Mouse (Mus musculus) forebrain, embryonic 16.5 days (tissue): ENCODE results near the gene Ddc. TPM values are rescaled to one million over a fixed set of nuclear protein-coding genes. Genes with fewer than 3 reads are reported as not detected.

ENCODE experiments used
- ATAC-seq: fragments of 200-750 bp; cut with Nextera tagmentation; 2 replicates; pipeline ENCODE4 v1.8.0; 2017; ENCODE audit warnings: mild to moderate bottlenecking, moderate library complexity
- H3K27ac ChIP-seq: fragments of 300-500 bp; sonication (generic); 2 replicates; pipeline ENCODE4 v1.5.1; 2014; ENCODE audit warnings: low read length, control low read depth
- H3K27me3 ChIP-seq: fragments of 300-500 bp; sonication (generic); replicated peaks from 2 replicates; pipeline ENCODE4 v1.6.1; 2014; ENCODE audit warnings: low read length; ENCODE audit not compliant: control insufficient read depth, insufficient read depth
- H3K36me3 ChIP-seq: fragments of 300-500 bp; sonication (generic); 2 replicates; pipeline ENCODE4 v1.6.1; 2014; ENCODE audit not compliant: control insufficient read depth, insufficient read depth
- H3K4me1 ChIP-seq: fragments of 300-500 bp; sonication (generic); replicated peaks from 2 replicates; pipeline ENCODE4 v1.6.1; 2014; ENCODE audit warnings: low read length; ENCODE audit not compliant: control insufficient read depth, insufficient read depth
- H3K4me2 ChIP-seq: fragments of 300-500 bp; sonication (generic); 2 replicates; pipeline ENCODE4 v1.6.1; 2014; ENCODE audit warnings: mild to moderate bottlenecking, low read length, control low read depth
- H3K4me3 ChIP-seq: fragments of 300-500 bp; sonication (generic); replicated peaks from 2 replicates; pipeline ENCODE4 v1.5.1; 2014; ENCODE audit warnings: mild to moderate bottlenecking, low read length, control low read depth
- H3K9ac ChIP-seq: fragments of 300-500 bp; sonication (generic); replicated peaks from 2 replicates; pipeline ENCODE4 v1.6.1; 2014; ENCODE audit warnings: low read depth, low read length, control low read depth
- H3K9me3 ChIP-seq: fragments of 300-500 bp; sonication (generic); 2 replicates; pipeline ENCODE4 v1.6.1; 2016; ENCODE audit warnings: low read length; ENCODE audit not compliant: control insufficient read depth
- WGBS: fragments of 180-500 bp; shearing (Covaris S2); extraction: QIAGEN DNeasy Blood & Tissue Kit; methylation state at CpG from one replicate; pipeline ENCODE4 v1.1.7; 2014; 5-methylcytosine and 5-hydroxymethylcytosine counted together
- polyA plus RNA-seq: library from polyadenylated mRNA; unstranded; fragments of >200 nt; fragmentation: Nextera tagmentation; extraction: Ambion mirVana; gene quantifications from 2 replicates; pipeline ENCODE4 v1.2.1, GENCODE M21; 2015

The Ddc gene
- polyA plus RNA-seq, 1 experiment from 2014 or later, result 4.4 TPM

- no peak overlapping the region for H3K27ac ChIP-seq
- H3K4me2 ChIP-seq, result no peak overlapping the region
- H3K9me3 ChIP-seq, result no peaks in the 10 kb centered on the region
- H3K27me3 ChIP-seq, result no peaks in the 10 kb centered on the region
- ATAC-seq, result no peak
- H3K36me3 ChIP-seq, result no peaks in the 10 kb centered on the region
- WGBS, result 90% methylated on average over 3 of the region's 3 CpGs
- no peaks in the 10 kb centered on the region for H3K4me1 ChIP-seq
- H3K9ac ChIP-seq, result no peak overlapping the region
- no peak overlapping the region for H3K4me3 ChIP-seq
Observed at GRCm38 (mm10) chr11:11923345-11923744, 25.4 kb upstream of the Ddc start.

- Histone ChIP-seq H3K27me3 (no peaks in the 10 kb centered on the region), H3K4me2 (no peak overlapping the region), H3K4me1 (no peaks in the 10 kb centered on the region), H3K4me3 (no peak overlapping the region), H3K27ac (no peak overlapping the region), H3K9me3 (no peaks in the 10 kb centered on the region), H3K36me3 (no peaks in the 10 kb centered on the region), H3K9ac (no peak overlapping the region)
- no peak for ATAC-seq
- 79% methylated on average over 2 of the region's 2 CpGs for WGBS
Observed at GRCm38 (mm10) chr11:11922106-11922505, 24.2 kb upstream of the Ddc start.

- H3K27me3 ChIP-seq, result no peaks in the 10 kb centered on the region
- H3K4me1 ChIP-seq, result no peaks in the 10 kb centered on the region
- ATAC-seq, result no peak
- no peak overlapping the region for H3K27ac ChIP-seq
- H3K4me2 ChIP-seq, result no peak overlapping the region
- 60% methylated on average over 7 of the region's 7 CpGs for WGBS
- H3K9me3 ChIP-seq, result no peaks in the 10 kb centered on the region
- no peak overlapping the region for H3K9ac ChIP-seq
- no peak overlapping the region for H3K4me3 ChIP-seq
- no peaks in the 10 kb centered on the region for H3K36me3 ChIP-seq
Observed at GRCm38 (mm10) chr11:11907703-11908413, 9.9 kb upstream of the Ddc start.

GRCm38 (mm10) chr11:11905518-11905917, 7.6 kb upstream of the Ddc start:
- ATAC-seq, result no peak
- H3K4me1 ChIP-seq, result no peaks in the 10 kb centered on the region
- H3K9me3 ChIP-seq, result no peaks in the 10 kb centered on the region
- no peak overlapping the region for H3K27ac ChIP-seq
- no peak overlapping the region for H3K4me2 ChIP-seq
- no peak overlapping the region for H3K4me3 ChIP-seq
- H3K27me3 ChIP-seq, result no peaks in the 10 kb centered on the region
- no peaks in the 10 kb centered on the region for H3K36me3 ChIP-seq
- H3K9ac ChIP-seq, result no peak overlapping the region

GRCm38 (mm10) chr11:11904995-11905394, 7.1 kb upstream of the Ddc start:
- Histone ChIP-seq H3K4me1 (no peaks in the 10 kb centered on the region), H3K27ac (no peak overlapping the region), H3K36me3 (no peaks in the 10 kb centered on the region), H3K9me3 (no peaks in the 10 kb centered on the region), H3K27me3 (no peaks in the 10 kb centered on the region), H3K4me3 (no peak overlapping the region), H3K9ac (no peak overlapping the region), H3K4me2 (no peak overlapping the region)
- no peak for ATAC-seq
- 66% methylated on average over 5 of the region's 5 CpGs for WGBS

- no peaks in the 10 kb centered on the region for H3K27me3 ChIP-seq
- no peak overlapping the region for H3K9ac ChIP-seq
- H3K4me1 ChIP-seq, result no peaks in the 10 kb centered on the region
- 79% methylated on average over 5 of the region's 5 CpGs for WGBS
- no peaks in the 10 kb centered on the region for H3K36me3 ChIP-seq
- no peaks in the 10 kb centered on the region for H3K9me3 ChIP-seq
- H3K4me2 ChIP-seq, result no peak overlapping the region
- H3K4me3 ChIP-seq, result no peak overlapping the region
- no peak for ATAC-seq
- no peak overlapping the region for H3K27ac ChIP-seq
Observed at GRCm38 (mm10) chr11:11901509-11901908, 3.6 kb upstream of the Ddc start.

GRCm38 (mm10) chr11:11898496-11898895, 552 bp upstream of the Ddc start:
- no peak overlapping the region for H3K4me2 ChIP-seq
- ATAC-seq, result no peak
- H3K9ac ChIP-seq, result no peak overlapping the region
- H3K36me3 ChIP-seq, result no peaks in the 10 kb centered on the region
- WGBS, result 89% methylated on average over 3 of the region's 3 CpGs
- no peak overlapping the region for H3K27ac ChIP-seq
- no peaks in the 10 kb centered on the region for H3K4me1 ChIP-seq
- no peak overlapping the region for H3K4me3 ChIP-seq
- no peaks in the 10 kb centered on the region for H3K27me3 ChIP-seq
- no peaks in the 10 kb centered on the region for H3K9me3 ChIP-seq

- Histone ChIP-seq H3K9me3 (no peaks in the 10 kb centered on the region), H3K4me1 (no peaks in the 10 kb centered on the region), H3K4me2 (no peak overlapping the region), H3K27ac (no peak overlapping the region), H3K27me3 (no peaks in the 10 kb centered on the region), H3K9ac (no peak overlapping the region), H3K36me3 (no peaks in the 10 kb centered on the region), H3K4me3 (no peak overlapping the region)
- WGBS, result 95% methylated on average over 2 of the region's 2 CpGs
- ATAC-seq, result no peak
Observed at GRCm38 (mm10) chr11:11895479-11895878, 2.5 kb downstream of the Ddc start.

- Histone ChIP-seq H3K4me1 (no peaks in the 10 kb centered on the region), H3K36me3 (no peaks in the 10 kb centered on the region), H3K4me3 (no peak overlapping the region), H3K27me3 (no peaks in the 10 kb centered on the region), H3K9ac (no peak overlapping the region), H3K9me3 (no peaks in the 10 kb centered on the region), H3K4me2 (no peak overlapping the region), H3K27ac (no peak overlapping the region)
- 87% methylated on average over 1 of the region's 1 CpGs for WGBS
- no peak for ATAC-seq
Observed at GRCm38 (mm10) chr11:11893769-11894168, 4.2 kb downstream of the Ddc start.
